Mouse (Mus musculus) MEL (cell line): ENCODE results near the gene Evl. TPM values are rescaled to one million over a fixed set of nuclear protein-coding genes. Genes with fewer than 3 reads are reported as not detected.

ENCODE experiments used
- DNase-seq: peaks from one replicate; pipeline ENCODE4 v3.0.0; 2011; ENCODE audit warnings: low read depth, low spot score
- H3K27ac ChIP-seq: 2 replicates; pipeline ENCODE4 v1.5.1; 2012; ENCODE audit warnings: low read depth, mild to moderate bottlenecking, control low read depth, low read length, moderate library complexity; ENCODE audit not compliant: control insufficient read depth
- H3K27me3 ChIP-seq, 2 experiments: fragments of 150-350 bp in 1 of 2; sonication (generic) in 1 of 2; 2 replicates each; pipeline ENCODE4 v1.6.1; 2012; ENCODE audit warnings: low read length in 2 of 2, mild to moderate bottlenecking in 2 of 2, improper control_type of control experiment in 1 of 2, moderate library complexity in 1 of 2; ENCODE audit not compliant: insufficient read depth in 2 of 2, control insufficient read depth in 1 of 2
- H3K36me3 ChIP-seq, 2 experiments: 2 replicates each; pipeline ENCODE4 v1.6.1; 2012 to 2014; ENCODE audit warnings: low read length in 2 of 2, improper control_type of control experiment in 1 of 2, inconsistent platforms in 1 of 2, mild to moderate bottlenecking in 1 of 2; ENCODE audit not compliant: insufficient read depth in 2 of 2, control insufficient read depth in 1 of 2
- H3K4me1 ChIP-seq, 2 experiments: fragments of 150-350 bp in 1 of 2; sonication (generic) in 1 of 2; 2 replicates each; pipeline ENCODE4 v1.6.1; 2012; ENCODE audit warnings: low read length in 2 of 2, improper control_type of control experiment in 1 of 2, mild to moderate bottlenecking in 1 of 2; ENCODE audit not compliant: insufficient read depth in 2 of 2, control insufficient read depth in 1 of 2
- H3K4me3 ChIP-seq, 2 experiments: fragments of 150-350 bp in 1 of 2; sonication (generic) in 1 of 2; 2 replicates each; pipeline ENCODE4 v1.5.1; 2012; ENCODE audit warnings: low read depth in 2 of 2, low read length in 2 of 2, mild to moderate bottlenecking in 2 of 2, moderate library complexity in 2 of 2, control low read depth in 1 of 2, improper control_type of control experiment in 1 of 2; ENCODE audit not compliant: control insufficient read depth in 1 of 2, insufficient read depth in 1 of 2
- H3K79me2 ChIP-seq: 2 replicates; pipeline ENCODE4 v1.6.1; 2012; ENCODE audit warnings: mild to moderate bottlenecking, low read length, moderate library complexity; ENCODE audit not compliant: control insufficient read depth, poor library complexity, insufficient read depth
- H3K9ac ChIP-seq: 2 replicates; pipeline ENCODE4 v1.6.1; 2012; ENCODE audit warnings: low read depth, mild to moderate bottlenecking, control low read depth, low read length, moderate library complexity; ENCODE audit not compliant: control insufficient read depth, poor library complexity, severe bottlenecking
- H3K9me3 ChIP-seq: fragments of 150-350 bp; sonication (generic); replicated peaks from 2 replicates; pipeline ENCODE4 v1.6.1; 2012; ENCODE audit warnings: mild to moderate bottlenecking, low read length, improper control_type of control experiment, moderate library complexity; ENCODE audit not compliant: insufficient read depth
- E2F4 ChIP-seq: IDR thresholded peaks from 2 replicates; pipeline ENCODE4 v1.6.1; 2011; ENCODE audit warnings: low read depth, low read length, improper control_type of control experiment, borderline replicate concordance
- ELF1 ChIP-seq: IDR thresholded peaks from 2 replicates; pipeline ENCODE4 v1.6.1; 2014; ENCODE audit warnings: low read depth, mild to moderate bottlenecking, inconsistent platforms, low read length, improper control_type of control experiment, moderate library complexity
- EP300 ChIP-seq, 2 experiments: IDR thresholded peaks; 2 replicates each; pipeline ENCODE4 v1.6.1; 2011; ENCODE audit warnings: improper control_type of control experiment in 2 of 2, low read length in 2 of 2, low read depth in 1 of 2, mild to moderate bottlenecking in 1 of 2
- ETS1 ChIP-seq: IDR thresholded peaks from 2 replicates; pipeline ENCODE4 v1.6.1; 2012; ENCODE audit warnings: low read depth, mild to moderate bottlenecking, inconsistent platforms, low read length, improper control_type of control experiment, moderate library complexity
- HCFC1 ChIP-seq: IDR thresholded peaks from 2 replicates; pipeline ENCODE4 v1.6.1; 2012; ENCODE audit warnings: low read depth, mild to moderate bottlenecking, inconsistent platforms, low read length, improper control_type of control experiment, moderate library complexity
- MAFK ChIP-seq: IDR thresholded peaks from 2 replicates; pipeline ENCODE4 v1.6.1; 2011; ENCODE audit warnings: low read depth, mild to moderate bottlenecking, low read length, improper control_type of control experiment, borderline replicate concordance
- MAX ChIP-seq: IDR thresholded peaks from 2 replicates; pipeline ENCODE4 v1.6.1; 2011; ENCODE audit warnings: low read length, improper control_type of control experiment
- NRF1 ChIP-seq: IDR thresholded peaks from 2 replicates; pipeline ENCODE4 v1.6.1; 2014; ENCODE audit warnings: low read depth, mild to moderate bottlenecking, inconsistent platforms, low read length, improper control_type of control experiment, moderate library complexity; ENCODE audit not compliant: poor library complexity, insufficient read depth, severe bottlenecking
- POLR2A ChIP-seq, 2 experiments: IDR thresholded peaks; 2 replicates each; pipeline ENCODE4 v1.6.1; 2011 to 2012; ENCODE audit warnings: low read length in 2 of 2, mild to moderate bottlenecking in 2 of 2, control low read depth in 1 of 2, improper control_type of control experiment in 1 of 2, low read depth in 1 of 2, moderate library complexity in 1 of 2; ENCODE audit not compliant: control insufficient read depth in 1 of 2, insufficient read depth in 1 of 2, poor library complexity in 1 of 2
- RCOR1 ChIP-seq: IDR thresholded peaks from 2 replicates; pipeline ENCODE4 v1.6.1; 2012; ENCODE audit warnings: low read depth, mild to moderate bottlenecking, inconsistent platforms, low read length, improper control_type of control experiment
- SMC3 ChIP-seq: IDR thresholded peaks from 2 replicates; pipeline ENCODE4 v1.6.1; 2011; ENCODE audit warnings: low read depth, low read length, improper control_type of control experiment
- TBP ChIP-seq: IDR thresholded peaks from 2 replicates; pipeline ENCODE4 v1.8.0; 2011; ENCODE audit warnings: low read depth, low read length, improper control_type of control experiment
- TCF12 ChIP-seq: IDR thresholded peaks from 2 replicates; pipeline ENCODE4 v1.6.1; 2014; ENCODE audit warnings: low read depth, mild to moderate bottlenecking, inconsistent platforms, low read length, improper control_type of control experiment, moderate library complexity
- USF2 ChIP-seq, 2 experiments: IDR thresholded peaks; 2 replicates each; pipeline ENCODE4 v1.6.1; 2011 to 2012; ENCODE audit warnings: improper control_type of control experiment in 2 of 2, low read length in 2 of 2, borderline replicate concordance in 1 of 2, inconsistent platforms in 1 of 2, low read depth in 1 of 2, mild to moderate bottlenecking in 1 of 2; ENCODE audit not compliant: insufficient read depth in 1 of 2
- ZMIZ1 ChIP-seq: IDR thresholded peaks from 2 replicates; pipeline ENCODE4 v1.6.1; 2012; ENCODE audit warnings: low read depth, mild to moderate bottlenecking, inconsistent platforms, low read length, improper control_type of control experiment, moderate library complexity
- polyA plus RNA-seq, 2 experiments: library from polyadenylated mRNA; stranded (reverse) in 1 of 2; unstranded in 1 of 2; fragments of >175 nt in 1 of 2; fragments of >200 nt in 1 of 2; gene quantifications; 2 replicates each; pipeline versions ENCODE4 v1.2.1 to v1.2.4; 2012; ENCODE audit warnings: low replicate concordance in 2 of 2, low read depth in 1 of 2; ENCODE audit not compliant: insufficient read length in 2 of 2, insufficient read depth in 1 of 2, missing spikeins in 1 of 2
- total RNA-seq: library from RNA; depleted of rRNA; stranded (reverse); fragments of 300-350 nt; gene quantifications from 2 replicates; pipeline ENCODE4 v1.2.3, GENCODE M21; 2012

Gene Evl
- total and polyA plus RNA-seq, 3 experiments, result not detected

GRCm38 (mm10) chr12:108564910-108565506 lies 10.5 kb downstream of the Evl start:
- DNase-seq, result no peak
- no peaks in the 10 kb centered on the region for H3K36me3 ChIP-seq
- TF ChIP-seq HCFC1 (no peak), RCOR1 (no peak), E2F4 (no peak), ETS1 (no peak)

GRCm38 (mm10) chr12:108579156-108579871 lies 24.8 kb downstream of the Evl start:
- no peak for TF ChIP-seq HCFC1
- TF ChIP-seq ELF1, result no peak
- no peak for TF ChIP-seq MAX
- TF ChIP-seq EP300 (IDR thresholded peaks at IDR 0.05; ENCODE audit: low read depth in 1 of 2, low read length in 2 of 2), result no peak
- no peak for TF ChIP-seq TCF12
- no peak for TF ChIP-seq TBP
- TF ChIP-seq ZMIZ1, result no peak
- no peak for TF ChIP-seq SMC3
- no peak for TF ChIP-seq NRF1
- no peak for TF ChIP-seq MAFK
- no peak for TF ChIP-seq USF2 (IDR thresholded peaks at IDR 0.05; ENCODE audit: borderline replicate concordance in 1 of 2, insufficient read depth in 1 of 2, low read depth in 1 of 2, low read length in 2 of 2)
- no peak for TF ChIP-seq POLR2A (IDR thresholded peaks at IDR 0.05; ENCODE audit: control insufficient read depth in 1 of 2, insufficient read depth in 1 of 2, low read depth in 1 of 2, low read length in 2 of 2, poor library complexity in 1 of 2)
- Histone ChIP-seq H3K36me3 (no peaks in the 10 kb centered on the region), H3K79me2 (no peaks in the 10 kb centered on the region), H3K4me1 (no peaks in the 10 kb centered on the region), H3K27ac (no peak overlapping the region), H3K4me3 (no peak overlapping the region), H3K9ac (no peak overlapping the region), H3K27me3 (no peaks in the 10 kb centered on the region), H3K9me3 (no peaks in the 10 kb centered on the region)
- no peak for DNase-seq

More at GRCm38 (mm10) chr12:108564910-108565506, 10.5 kb downstream of the Evl start:
- no peaks in the 10 kb centered on the region for H3K27me3 ChIP-seq
- no peaks in the 10 kb centered on the region for H3K79me2 ChIP-seq
- no peak overlapping the region for H3K4me3 ChIP-seq
- no peaks in the 10 kb centered on the region for H3K4me1 ChIP-seq
- H3K9me3 ChIP-seq, result no peaks in the 10 kb centered on the region
- no peak overlapping the region for H3K27ac ChIP-seq
- H3K9ac ChIP-seq, result no peak overlapping the region
